Mouse (Mus musculus) lung, adult 2 months (tissue): ENCODE measurements around the gene L2hgdh.

Experiments
- CTCF ChIP-seq: fragments of 200-500 bp; IDR thresholded peaks from 2 replicates; pipeline ENCODE4 v1.5.1; 2011; ENCODE audit warnings: mild to moderate bottlenecking, low read length, control low read depth; ENCODE audit not compliant: insufficient read depth
- POLR2A ChIP-seq: fragments of 200-500 bp; IDR thresholded peaks from 2 replicates; pipeline ENCODE4 v1.6.1; 2011; ENCODE audit warnings: low read depth, mild to moderate bottlenecking, control low read depth, low read length, borderline replicate concordance; ENCODE audit errors: extremely low read depth

GRCm38 (mm10) chr12:69765543-69765942 lies 40.9 kb upstream of the L2hgdh start:
- no peak for TF ChIP-seq POLR2A
- no peak for TF ChIP-seq CTCF
